Mouse (Mus musculus): ENCODE measurements around the gene Rab3gap2. TPM values are rescaled to one million over a fixed set of nuclear protein-coding genes. Genes with fewer than 3 reads are reported as not detected.

Gene Rab3gap2
- polyA plus RNA-seq, 1 experiment from 2014 or later: 15.8 TPM

- ATAC-seq: peak; percentile 98
- Histone ChIP-seq H3K4me3 (ENCODE audit: low read depth, low read length) (no peak overlapping the region), H3K9ac (ENCODE audit: low read depth, low read length) (no peak overlapping the region), H3K36me3 (ENCODE audit: control insufficient read depth, insufficient read depth) (peaks cover 59% of the 10 kb centered on the region), H3K4me2 (replicated peaks; ENCODE audit: low read depth) (no peak overlapping the region), H3K9me3 (ENCODE audit: control insufficient read depth) (no peaks in the 10 kb centered on the region), H3K4me1 (replicated peaks; ENCODE audit: control insufficient read depth, insufficient read depth, low read length) (no peaks in the 10 kb centered on the region; the same call in 1 of the 2 replicates), H3K27ac (ENCODE audit: low read depth, low read length) (peak overlapping the region; percentile 83), H3K27me3 (replicated peaks; ENCODE audit: control insufficient read depth, insufficient read depth, low read length) (no peaks in the 10 kb centered on the region)
- no peak for TF ChIP-seq CTCF (IDR thresholded peaks at IDR 0.05; ENCODE audit: low read depth)
- WGBS: 45% methylated on average over 11 of the region's 11 CpGs
Measured at GRCm38 (mm10) chr1:185282846-185283245, 78.9 kb downstream of the Rab3gap2 start.

- ATAC-seq: peak; percentile 62
- TF ChIP-seq CTCF (IDR thresholded peaks at IDR 0.05; ENCODE audit: low read depth): no peak
- Histone ChIP-seq H3K4me1 (replicated peaks; ENCODE audit: control insufficient read depth, insufficient read depth, low read length) (no peaks in the 10 kb centered on the region; the same call in 1 of the 2 replicates), H3K36me3 (ENCODE audit: control insufficient read depth, insufficient read depth) (peaks cover 57% of the 10 kb centered on the region), H3K27me3 (replicated peaks; ENCODE audit: control insufficient read depth, insufficient read depth, low read length) (no peaks in the 10 kb centered on the region), H3K4me2 (replicated peaks; ENCODE audit: low read depth) (no peak overlapping the region), H3K4me3 (ENCODE audit: low read depth, low read length) (no peak overlapping the region), H3K27ac (ENCODE audit: low read depth, low read length) (peak overlapping the region; percentile 83), H3K9me3 (ENCODE audit: control insufficient read depth) (no peaks in the 10 kb centered on the region), H3K9ac (ENCODE audit: low read depth, low read length) (no peak overlapping the region)
- 59% methylated on average over 15 of the region's 15 CpGs for WGBS
Measured at GRCm38 (mm10) chr1:185283247-185283646, 79.3 kb downstream of the Rab3gap2 start.

- Histone ChIP-seq H3K4me1 (replicated peaks; ENCODE audit: control insufficient read depth, insufficient read depth, low read length) (no peaks in the 10 kb centered on the region; the same call in 1 of the 2 replicates), H3K9ac (ENCODE audit: low read depth, low read length) (no peak overlapping the region), H3K36me3 (ENCODE audit: control insufficient read depth, insufficient read depth) (peaks cover 56% of the 10 kb centered on the region), H3K27ac (ENCODE audit: low read depth, low read length) (peak overlapping the region; percentile 71), H3K4me2 (replicated peaks; ENCODE audit: low read depth) (no peak overlapping the region), H3K9me3 (ENCODE audit: control insufficient read depth) (no peaks in the 10 kb centered on the region), H3K27me3 (replicated peaks; ENCODE audit: control insufficient read depth, insufficient read depth, low read length) (no peaks in the 10 kb centered on the region), H3K4me3 (ENCODE audit: low read depth, low read length) (no peak overlapping the region)
- ATAC-seq: no peak
- 41% methylated on average over 4 of the region's 4 CpGs for WGBS
- no peak for TF ChIP-seq CTCF (IDR thresholded peaks at IDR 0.05; ENCODE audit: low read depth)
Measured at GRCm38 (mm10) chr1:185284740-185285139, 80.8 kb downstream of the Rab3gap2 start.

DNA sequence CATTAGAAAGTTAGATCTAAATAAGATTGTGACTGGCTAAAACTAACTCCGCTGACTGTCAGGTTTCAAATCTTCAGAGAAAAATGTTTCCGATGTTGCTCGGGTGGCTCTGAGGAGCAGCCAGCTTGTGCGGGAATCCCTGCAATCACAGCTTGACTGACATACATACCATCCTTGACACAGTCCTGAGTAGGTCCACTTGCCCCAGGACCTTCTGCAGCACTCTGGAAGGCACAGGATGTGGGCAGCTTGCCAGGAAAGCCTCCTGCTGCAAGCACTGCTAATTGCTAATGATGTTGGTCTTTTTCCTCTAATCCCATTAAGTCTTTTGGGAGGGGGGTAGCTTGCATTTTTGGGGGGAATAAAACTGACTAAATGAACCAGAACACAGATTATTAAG, 81.3 kb downstream of the Rab3gap2 start:
- no peak for TF ChIP-seq CTCF (IDR thresholded peaks at IDR 0.05; ENCODE audit: low read depth)
- Histone ChIP-seq H3K27ac (ENCODE audit: low read depth, low read length) (0 out of 2 replicates have a peak overlapping the region, but pooled peaks have one; percentile 71), H3K27me3 (replicated peaks; ENCODE audit: control insufficient read depth, insufficient read depth, low read length) (no peaks in the 10 kb centered on the region), H3K4me1 (replicated peaks; ENCODE audit: control insufficient read depth, insufficient read depth, low read length) (no peaks in the 10 kb centered on the region; the same call in 1 of the 2 replicates), H3K9ac (ENCODE audit: low read depth, low read length) (no peak overlapping the region), H3K4me3 (ENCODE audit: low read depth, low read length) (no peak overlapping the region), H3K36me3 (ENCODE audit: control insufficient read depth, insufficient read depth) (peaks cover 61% of the 10 kb centered on the region), H3K9me3 (ENCODE audit: control insufficient read depth) (no peaks in the 10 kb centered on the region), H3K4me2 (replicated peaks; ENCODE audit: low read depth) (no peak overlapping the region)
- ATAC-seq: no peak
- WGBS: 72% methylated on average over 4 of the region's 4 CpGs

GRCm38 (mm10) chr1:185287066-185287465, 83.1 kb downstream of the Rab3gap2 start:
- ATAC-seq: no peak

GRCm38 (mm10) chr1:185289231-185289630, 85.3 kb downstream of the Rab3gap2 start:
- no peak overlapping the region for H3K27ac ChIP-seq (ENCODE audit: low read depth, low read length)
- H3K36me3 ChIP-seq (ENCODE audit: control insufficient read depth, insufficient read depth): peaks cover 78% of the 10 kb centered on the region
- no peak overlapping the region for H3K9ac ChIP-seq (ENCODE audit: low read depth, low read length)
- no peak overlapping the region for H3K4me2 ChIP-seq (replicated peaks; ENCODE audit: low read depth)
- H3K4me3 ChIP-seq (ENCODE audit: low read depth, low read length): no peak overlapping the region
- no peak for ATAC-seq
- H3K9me3 ChIP-seq (ENCODE audit: control insufficient read depth): no peaks in the 10 kb centered on the region
- 72% methylated on average over 5 of the region's 5 CpGs for WGBS
- H3K27me3 ChIP-seq (replicated peaks; ENCODE audit: control insufficient read depth, insufficient read depth, low read length): no peaks in the 10 kb centered on the region
- TF ChIP-seq CTCF (IDR thresholded peaks at IDR 0.05; ENCODE audit: low read depth): no peak
- H3K4me1 ChIP-seq (replicated peaks; ENCODE audit: control insufficient read depth, insufficient read depth, low read length): no peaks in the 10 kb centered on the region

More at GRCm38 (mm10) chr1:185287066-185287465, 83.1 kb downstream of the Rab3gap2 start:
- Histone ChIP-seq H3K4me1 (replicated peaks; ENCODE audit: control insufficient read depth, insufficient read depth, low read length) (no peaks in the 10 kb centered on the region; the same call in 1 of the 2 replicates), H3K36me3 (ENCODE audit: control insufficient read depth, insufficient read depth) (peaks cover 68% of the 10 kb centered on the region), H3K27ac (ENCODE audit: low read depth, low read length) (peak overlapping the region; percentile 36; the same call in 1 of the 2 replicates), H3K4me2 (replicated peaks; ENCODE audit: low read depth) (no peak overlapping the region), H3K4me3 (ENCODE audit: low read depth, low read length) (no peak overlapping the region), H3K9me3 (ENCODE audit: control insufficient read depth) (no peaks in the 10 kb centered on the region), H3K9ac (ENCODE audit: low read depth, low read length) (no peak overlapping the region), H3K27me3 (replicated peaks; ENCODE audit: control insufficient read depth, insufficient read depth, low read length) (no peaks in the 10 kb centered on the region)
- 86% methylated on average over 20 of the region's 20 CpGs for WGBS
- TF ChIP-seq CTCF (IDR thresholded peaks at IDR 0.05; ENCODE audit: low read depth): no peak
